ENCODE assay signal across 31 mouse cellular contexts in genomic region chr14:54601601-54602000, GRCm38 (mm10). TPM values are rescaled to one million over a fixed set of nuclear protein-coding genes. Genes with fewer than 3 reads are reported as not detected.
"Had no signal": no experiment of that assay in that cellular context is flagged by ENCODE, and none has a peak within 500 bp of the region (broad histone marks: within the 10 kb centered on the region; RNA-seq: fewer than 3 reads in every experiment).

No protein-coding gene starts in this region.

- H3K27me3 ChIP-seq: heart, embryonic 13.5 days; heart, embryonic 15.5 days; hindbrain, embryonic 13.5 days; hindbrain, embryonic 15.5 days; kidney, embryonic 15.5 days; limb, embryonic 13.5 days; limb, embryonic 15.5 days had no signal

- H3K27ac ChIP-seq: heart, adult 2 months; kidney, embryonic 15.5 days; kidney, postnatal 0 days; limb, embryonic 13.5 days; limb, embryonic 15.5 days had no signal

- ATAC-seq: hindbrain, postnatal 0 days; intestine, embryonic 16.5 days had no signal

- H3K9me3 ChIP-seq: heart, embryonic 13.5 days; heart, embryonic 15.5 days; hindbrain, embryonic 13.5 days; hindbrain, embryonic 15.5 days; kidney, embryonic 15.5 days; limb, embryonic 13.5 days; limb, embryonic 15.5 days had no signal

- H3K36me3 ChIP-seq: heart, embryonic 15.5 days; hindbrain, embryonic 15.5 days had no signal

- H3K4me3 ChIP-seq: heart, adult 2 months; heart, embryonic 13.5 days; heart, embryonic 15.5 days; hindbrain, embryonic 13.5 days; hindbrain, embryonic 15.5 days; kidney, embryonic 15.5 days; layer of hippocampus, adult 2 months; limb, embryonic 13.5 days; limb, embryonic 15.5 days had no signal

- H3K9ac ChIP-seq: heart, embryonic 13.5 days; hindbrain, embryonic 13.5 days; hindbrain, embryonic 15.5 days; kidney, embryonic 15.5 days; limb, embryonic 15.5 days had no signal

- DNase-seq: gastrocnemius, postnatal 14 days; gastrocnemius, postnatal 36 days; heart, adult 11 months; heart, adult 2 months; heart, postnatal 14 days; heart, postnatal 36 days; kidney, adult 11 months; kidney, adult 2 months; kidney, adult 9 months; kidney, postnatal 14 days; kidney, postnatal 36 days; layer of hippocampus, postnatal 36 days; left cerebral cortex, postnatal 4 days had no signal

- H3K4me2 ChIP-seq: heart, embryonic 15.5 days; hindbrain, embryonic 13.5 days; hindbrain, embryonic 15.5 days; kidney, embryonic 15.5 days; limb, embryonic 13.5 days; limb, embryonic 15.5 days had no signal

RNA-seq across cellular contexts. Expression of gene Psmb11, which starts 19.6 kb away (rescaled TPM):
- polyA plus RNA-seq: gonadal fat pad, adult 2 months; heart, adult 2 months; heart, embryonic 11.5 days; heart, postnatal 0 days; hindbrain, embryonic 11.5 days; hindbrain, embryonic 13.5 days; hindbrain, embryonic 15.5 days; intestine, embryonic 14.5 days; intestine, embryonic 16.5 days; kidney, adult 2 months; kidney, embryonic 15.5 days; kidney, postnatal 0 days; limb, embryonic 15.5 days had no signal

RNA-seq across cellular contexts. Expression of gene Gm17606, which starts 39.2 kb away (rescaled TPM):
- polyA plus RNA-seq: gonadal fat pad, adult 2 months; heart, adult 2 months; heart, embryonic 11.5 days; heart, embryonic 13.5 days; heart, embryonic 15.5 days; heart, postnatal 0 days; hindbrain, embryonic 11.5 days; hindbrain, embryonic 13.5 days; hindbrain, embryonic 15.5 days; hindbrain, postnatal 0 days; intestine, embryonic 14.5 days; intestine, embryonic 16.5 days; kidney, adult 2 months; kidney, embryonic 15.5 days; kidney, postnatal 0 days; limb, embryonic 11.5 days; limb, embryonic 13.5 days; liver, embryonic 14.5 days had no signal
